Mouse (Mus musculus) heart, embryonic 11.5 days (tissue): Measurements from ENCODE around the gene Rasl2-9. TPM values are rescaled to one million over a fixed set of nuclear protein-coding genes. Genes with fewer than 3 reads are reported as not detected.
"Not testable (repeated sequence)": the region's sequence is repeated elsewhere in the genome, so short reads cannot be mapped to it uniquely, and the experiment has no call there.

Experiments
- ATAC-seq: fragments of 200-750 bp; cut with Nextera tagmentation; replicated peaks from 2 replicates; pipeline ENCODE4 v1.8.0; 2017; ENCODE audit warnings: moderate library complexity; ENCODE audit not compliant: insufficient number of reproducible peaks, low FRiP score, low TSS enrichment
- H3K27ac ChIP-seq: fragments of 300-500 bp; sonication (generic); 2 replicates; pipeline ENCODE4 v1.5.1; 2014; ENCODE audit warnings: mild to moderate bottlenecking, low read depth, low read length
- H3K27me3 ChIP-seq: fragments of 300-500 bp; sonication (generic); 2 replicates; pipeline ENCODE4 v1.6.1; 2014; ENCODE audit warnings: mild to moderate bottlenecking, low read length, mixed read lengths; ENCODE audit not compliant: control insufficient read depth, insufficient read depth
- H3K36me3 ChIP-seq: fragments of 300-500 bp; sonication (generic); 2 replicates; pipeline ENCODE4 v1.6.1; 2014; ENCODE audit warnings: mild to moderate bottlenecking, low read length, moderate library complexity, mixed read lengths; ENCODE audit not compliant: control insufficient read depth, insufficient read depth
- H3K4me1 ChIP-seq: fragments of 300-500 bp; sonication (generic); 2 replicates; pipeline ENCODE4 v1.6.1; 2014; ENCODE audit warnings: low read length; ENCODE audit not compliant: control insufficient read depth, insufficient read depth
- H3K4me2 ChIP-seq: fragments of 300-500 bp; sonication (generic); 2 replicates; pipeline ENCODE4 v1.6.1; 2014; ENCODE audit warnings: mild to moderate bottlenecking, moderate library complexity
- H3K4me3 ChIP-seq: fragments of 300-500 bp; sonication (generic); 2 replicates; pipeline ENCODE4 v1.5.1; 2014; ENCODE audit warnings: low read depth, low read length
- H3K9ac ChIP-seq: fragments of 300-500 bp; sonication (generic); 2 replicates; pipeline ENCODE4 v1.6.1; 2014; ENCODE audit warnings: mild to moderate bottlenecking, low read depth, low read length, moderate library complexity
- H3K9me3 ChIP-seq: fragments of 300-500 bp; sonication (generic); replicated peaks from 2 replicates; pipeline ENCODE4 v1.6.1; 2016; ENCODE audit warnings: low read length; ENCODE audit not compliant: control insufficient read depth
- WGBS: fragments of 180-500 bp; shearing (Covaris S2); extraction: QIAGEN DNeasy Blood & Tissue Kit; methylation state at CpG from one replicate; pipeline ENCODE4 v1.1.7; 2014; ENCODE audit not compliant: insufficient replicate concordance; 5-methylcytosine and 5-hydroxymethylcytosine counted together
- polyA plus RNA-seq: library from polyadenylated mRNA; unstranded; fragments of >200 nt; fragmentation: Nextera tagmentation; extraction: Ambion mirVana; gene quantifications from 2 replicates; pipeline ENCODE4 v1.2.1, GENCODE M21; 2014

The Rasl2-9 gene
- polyA plus RNA-seq, 1 experiment from 2014 or later = 1.8 TPM

DNA sequence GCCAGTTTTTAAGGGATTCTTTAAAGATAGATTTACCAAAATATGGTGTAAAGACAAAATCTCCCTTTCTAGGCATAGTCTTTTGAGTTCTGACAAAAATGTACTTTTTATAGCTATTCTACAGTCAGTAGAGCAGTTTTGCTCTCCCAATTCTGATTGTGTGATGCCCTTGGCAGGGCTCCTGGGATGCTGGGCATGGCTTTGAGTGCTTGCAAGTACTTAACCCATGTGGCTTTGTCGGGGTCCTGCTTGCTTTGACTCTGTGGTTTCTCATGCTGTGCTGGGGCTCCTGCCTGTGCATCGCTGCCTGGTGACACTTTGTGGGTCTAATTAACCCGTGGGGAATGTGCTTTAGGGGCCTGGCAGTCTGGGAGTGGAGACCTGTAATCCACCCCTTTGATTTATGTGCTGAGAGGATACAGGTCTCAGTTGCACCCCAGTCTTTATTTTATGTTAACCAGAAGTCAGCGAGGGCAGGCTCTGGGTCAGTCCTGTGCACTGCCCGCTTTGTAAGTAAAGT lies 38.8 kb downstream of the Rasl2-9 start:
- Histone ChIP-seq H3K27me3 (no peaks in the 10 kb centered on the region), H3K9me3 (no peaks in the 10 kb centered on the region), H3K4me1 (peaks cover 5% of the 10 kb centered on the region; the same call in 1 of the 2 replicates), H3K4me2 (no peak overlapping the region), H3K27ac (no peak overlapping the region), H3K4me3 (no peak overlapping the region), H3K36me3 (peaks cover 22% of the 10 kb centered on the region), H3K9ac (no peak overlapping the region)
- ATAC-seq = no peak
- WGBS = 89% methylated on average over 5 of the region's 5 CpGs

DNA sequence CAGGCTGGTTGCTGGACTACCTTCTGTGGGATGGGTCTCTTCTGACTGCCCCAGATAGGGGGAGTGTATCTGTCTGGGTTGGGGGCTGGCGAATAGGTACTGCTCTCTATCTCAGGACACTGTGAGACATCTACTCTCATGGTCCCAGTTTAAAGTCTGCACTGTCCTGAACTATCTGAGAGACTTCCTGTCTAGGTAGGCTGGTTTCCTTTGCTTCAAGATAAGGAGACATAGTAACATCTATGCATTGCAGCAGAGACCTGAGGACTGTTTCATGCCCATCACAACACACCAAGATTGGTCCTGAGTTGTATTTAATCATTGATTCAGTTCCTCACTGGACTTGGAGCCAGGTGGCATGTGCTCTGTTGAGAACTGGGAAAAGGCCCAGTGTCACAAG lies 40.2 kb downstream of the Rasl2-9 start:
- Histone ChIP-seq H3K27me3 (no peaks in the 10 kb centered on the region), H3K36me3 (peaks cover 18% of the 10 kb centered on the region; the same call in 1 of the 2 replicates), H3K4me2 (no peak overlapping the region), H3K9me3 (no peaks in the 10 kb centered on the region), H3K27ac (no peak overlapping the region), H3K4me1 (peaks cover 15% of the 10 kb centered on the region), H3K4me3 (no peak overlapping the region), H3K9ac (no peak overlapping the region)
- WGBS = 68% methylated on average over 1 of the region's 1 CpGs
- no peak for ATAC-seq

DNA sequence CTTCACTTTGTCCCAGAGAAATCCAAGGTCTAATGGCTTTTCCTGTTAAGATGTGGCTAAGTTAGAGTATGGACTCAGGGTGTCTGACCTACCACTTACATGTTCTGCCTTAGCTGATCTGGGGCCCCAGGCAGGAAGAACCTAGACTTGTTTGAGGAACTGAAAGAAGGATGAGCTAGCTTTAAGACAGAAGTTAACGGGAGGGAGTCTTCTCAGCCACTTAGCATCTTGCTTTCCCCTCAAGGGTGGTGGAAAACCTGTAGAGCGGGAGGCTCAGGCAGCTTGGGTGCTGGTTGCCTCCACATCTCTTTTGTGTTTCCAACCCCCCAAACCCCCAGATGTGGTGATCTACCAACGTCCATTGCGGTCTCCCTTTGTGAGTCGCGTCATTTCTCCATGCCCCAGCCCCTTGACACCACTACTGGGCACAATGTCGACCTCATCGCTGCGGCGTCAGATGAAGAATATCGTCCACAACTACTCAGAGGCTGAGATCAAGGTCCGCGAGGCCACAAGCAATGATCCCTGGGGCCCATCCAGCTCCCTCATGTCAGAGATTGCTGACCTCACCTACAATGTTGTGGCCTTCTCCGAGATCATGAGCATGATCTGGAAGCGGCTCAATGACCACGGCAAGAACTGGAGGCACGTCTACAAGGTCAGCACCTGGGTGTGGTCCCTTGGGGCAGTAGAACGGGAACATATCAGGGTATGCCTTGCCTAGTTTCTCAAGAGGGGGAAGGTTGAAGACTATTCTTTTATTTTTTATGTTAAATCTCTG lies 42.2 kb downstream of the Rasl2-9 start:
- H3K36me3 ChIP-seq = peaks cover 13% of the 10 kb centered on the region; the same call in 1 of the 2 replicates
- no peak for ATAC-seq
- H3K4me2 ChIP-seq = no peak overlapping the region
- H3K9ac ChIP-seq = no peak overlapping the region
- H3K4me3 ChIP-seq = no peak overlapping the region
- WGBS = 92% methylated on average over 18 of the region's 18 CpGs
- H3K4me1 ChIP-seq = peaks cover 15% of the 10 kb centered on the region
- H3K27me3 ChIP-seq = no peaks in the 10 kb centered on the region
- H3K9me3 ChIP-seq = no peaks in the 10 kb centered on the region
- H3K27ac ChIP-seq = no peak overlapping the region

DNA sequence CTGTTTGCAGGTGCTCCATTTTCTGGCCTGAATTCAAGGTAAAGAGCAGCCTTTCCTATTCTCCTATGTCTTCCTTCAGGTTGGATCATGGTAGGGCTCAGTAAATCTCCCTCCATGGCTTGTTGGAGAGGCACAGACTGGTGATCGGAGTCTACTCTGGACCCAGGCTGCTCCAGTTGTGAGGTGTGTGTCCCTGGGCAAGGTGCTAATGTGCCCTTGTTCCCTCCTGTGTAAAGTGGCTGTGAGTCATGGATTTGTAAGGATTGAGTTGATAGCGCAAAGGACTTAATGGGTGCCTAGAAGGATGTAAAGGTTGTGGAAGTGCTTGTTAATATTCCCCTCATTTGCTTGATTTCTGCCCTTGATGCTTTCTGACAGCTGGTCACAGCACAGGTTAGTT lies 43.8 kb downstream of the Rasl2-9 start:
- 87% methylated on average over 2 of the region's 2 CpGs for WGBS
- peaks cover 15% of the 10 kb centered on the region for H3K4me1 ChIP-seq
- no peak overlapping the region for H3K9ac ChIP-seq
- peak overlapping the region; percentile 81; the same call in 1 of the 2 replicates for H3K4me3 ChIP-seq
- no peak for ATAC-seq
- peak overlapping the region; percentile 70 for H3K4me2 ChIP-seq
- H3K9me3 ChIP-seq = no peaks in the 10 kb centered on the region
- peaks cover 17% of the 10 kb centered on the region; the same call in 1 of the 2 replicates for H3K36me3 ChIP-seq
- no peak overlapping the region for H3K27ac ChIP-seq
- H3K27me3 ChIP-seq = no peaks in the 10 kb centered on the region

DNA sequence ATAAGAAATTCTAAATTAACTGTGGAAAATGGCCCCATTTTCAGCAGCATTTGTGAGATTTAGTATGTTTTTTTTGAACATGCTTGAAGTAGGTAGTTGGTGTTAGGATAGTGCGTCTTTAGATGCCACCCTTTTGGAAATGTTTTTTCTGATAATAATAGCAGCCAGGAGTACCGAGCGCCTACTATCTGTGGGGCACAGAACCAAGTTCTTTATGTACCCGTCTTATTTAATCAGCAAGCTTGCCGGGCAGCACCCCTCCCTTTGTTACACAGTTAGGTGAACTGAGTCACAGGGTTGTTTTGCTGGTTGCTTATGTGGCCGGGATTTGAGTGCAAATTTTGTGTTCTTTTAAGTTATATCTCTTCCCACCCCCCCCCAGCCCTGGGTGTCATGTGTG lies 44.5 kb downstream of the Rasl2-9 start:
- H3K4me3 ChIP-seq = peak overlapping the region; percentile 81
- no peaks in the 10 kb centered on the region for H3K27me3 ChIP-seq
- WGBS = 49% methylated on average over 6 of the region's 6 CpGs
- H3K9ac ChIP-seq = peak overlapping the region; percentile 91
- peaks cover 20% of the 10 kb centered on the region; the same call in 1 of the 2 replicates for H3K36me3 ChIP-seq
- peak overlapping the region; percentile 70 for H3K4me2 ChIP-seq
- H3K27ac ChIP-seq = peak overlapping the region; percentile 95
- H3K4me1 ChIP-seq = peaks cover 16% of the 10 kb centered on the region
- no peak for ATAC-seq
- no peaks in the 10 kb centered on the region for H3K9me3 ChIP-seq

DNA sequence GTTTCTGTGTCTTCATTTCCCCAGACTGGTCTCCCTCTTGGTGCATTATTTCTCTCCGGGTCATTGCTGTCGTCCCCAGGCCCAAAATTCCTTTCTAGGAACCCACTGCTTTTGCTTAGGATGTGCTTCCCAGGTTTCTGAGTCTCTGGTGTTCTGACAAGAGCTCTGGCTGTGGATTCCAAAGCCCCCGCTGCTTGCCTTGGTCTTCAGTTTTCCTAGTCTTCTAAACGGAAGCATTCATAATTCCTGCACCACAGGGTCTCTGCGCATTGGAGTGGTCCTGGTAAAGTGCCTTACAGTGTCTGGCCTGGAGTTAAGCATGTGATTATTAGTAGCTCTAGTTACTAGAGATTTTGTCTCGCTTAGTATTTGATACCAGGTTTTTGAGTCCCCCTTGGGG lies 44.9 kb downstream of the Rasl2-9 start:
- H3K9me3 ChIP-seq = no peaks in the 10 kb centered on the region
- H3K4me1 ChIP-seq = peaks cover 18% of the 10 kb centered on the region
- H3K27ac ChIP-seq = peak overlapping the region; percentile 95
- H3K4me2 ChIP-seq = peak overlapping the region; percentile 70
- 17% methylated on average over 6 of the region's 6 CpGs for WGBS
- H3K36me3 ChIP-seq = peaks cover 21% of the 10 kb centered on the region; the same call in 1 of the 2 replicates
- H3K4me3 ChIP-seq = peak overlapping the region; percentile 81
- H3K27me3 ChIP-seq = no peaks in the 10 kb centered on the region
- peak overlapping the region; percentile 91 for H3K9ac ChIP-seq
- no peak for ATAC-seq

DNA sequence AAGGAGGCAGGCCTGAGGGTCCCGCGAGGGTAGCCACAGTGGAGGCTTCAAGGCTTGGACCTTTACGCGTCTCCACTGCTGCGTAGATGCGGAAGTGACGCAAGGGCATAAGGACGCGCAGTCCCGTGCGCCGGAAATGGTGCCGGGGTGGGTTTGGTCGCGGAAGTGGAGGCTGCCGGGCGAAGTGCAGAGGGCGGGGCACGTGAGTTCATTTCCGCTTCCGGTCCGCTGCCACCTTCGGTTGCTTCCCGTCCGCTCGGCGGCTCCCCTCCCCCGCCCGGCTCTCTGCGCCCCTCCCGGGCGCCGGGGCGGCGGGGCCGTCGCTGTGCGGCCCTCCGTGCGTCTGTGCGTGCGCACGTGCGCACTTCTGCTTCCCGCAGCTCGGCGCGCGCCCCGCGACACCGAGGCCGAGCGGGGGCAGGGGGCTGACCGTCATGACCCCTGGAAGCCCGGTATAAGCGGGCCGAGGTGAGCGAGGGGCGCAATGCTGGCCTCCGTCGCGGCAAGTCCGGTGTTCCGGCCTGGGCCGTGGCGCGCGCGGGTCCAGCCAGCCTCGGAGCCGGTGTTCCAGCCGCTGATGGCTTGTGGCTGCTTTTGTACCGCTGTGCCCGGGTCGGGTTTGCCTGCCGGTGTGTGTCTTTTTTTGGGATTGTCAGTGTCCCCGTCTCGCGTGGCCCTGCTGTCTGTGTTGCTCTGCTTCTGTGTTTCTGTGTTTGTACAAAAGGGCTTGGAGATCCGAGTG lies 45.6 kb downstream of the Rasl2-9 start, which contains the start of gene Epn1:
Gene Epn1, plus strand, starts transcription at position 226 of the 742 bp plus-strand sequence.
- ATAC-seq = peak; percentile 95
- no peaks in the 10 kb centered on the region for H3K9me3 ChIP-seq
- H3K36me3 ChIP-seq = peaks cover 19% of the 10 kb centered on the region
- peak within 1 kb of the TSS; percentile 95 for H3K27ac ChIP-seq
- H3K4me2 ChIP-seq = peak within 1 kb of the TSS; percentile 70
- H3K27me3 ChIP-seq = no peaks in the 10 kb centered on the region
- peak within 1 kb of the TSS; percentile 91 for H3K9ac ChIP-seq
- WGBS = under 1% methylated on average over 81 of the region's 81 CpGs
- peak within 1 kb of the TSS; percentile 81 for H3K4me3 ChIP-seq
- peaks cover 15% of the 10 kb centered on the region for H3K4me1 ChIP-seq

DNA sequence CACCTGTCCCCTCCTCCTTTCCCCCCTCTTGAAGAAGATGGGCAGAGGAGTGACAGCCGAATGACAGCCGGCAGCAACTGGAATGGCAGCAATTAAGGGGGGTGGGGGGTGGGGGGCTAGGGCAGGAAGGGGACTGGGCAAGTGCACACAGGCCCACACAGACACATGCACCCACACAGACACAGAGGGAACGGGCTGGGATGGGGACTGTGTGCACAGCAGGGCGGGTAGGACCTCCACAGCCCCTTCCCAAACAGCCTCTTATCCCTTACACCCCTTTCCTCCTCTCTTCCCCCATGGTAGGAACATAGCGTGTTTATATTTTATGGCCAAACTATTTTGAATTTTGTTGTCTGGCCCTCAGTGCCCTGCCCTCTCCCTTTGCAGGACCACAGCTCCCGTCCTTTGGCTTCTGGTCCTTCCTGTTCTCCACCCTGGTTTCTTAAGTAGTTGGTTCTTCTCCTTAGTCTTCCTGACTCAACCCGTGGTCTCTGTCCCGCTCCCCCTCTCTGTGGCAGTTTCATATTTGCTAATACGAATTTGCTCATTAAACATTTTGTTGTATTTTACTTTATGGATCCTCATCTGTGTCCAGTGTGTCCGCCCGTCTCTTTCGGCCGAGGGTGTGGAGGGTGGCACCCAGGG lies 46.3 kb downstream of the Rasl2-9 start:
- Histone ChIP-seq H3K27ac (peak overlapping the region; percentile 95), H3K4me2 (peak overlapping the region; percentile 70), H3K4me1 (peaks cover 15% of the 10 kb centered on the region), H3K4me3 (peak overlapping the region; percentile 81), H3K36me3 (peaks cover 21% of the 10 kb centered on the region), H3K9ac (peak overlapping the region; percentile 91; the same call in 1 of the 2 replicates)
- not testable (repeated sequence) for H3K27me3 ChIP-seq, H3K9me3 ChIP-seq
- WGBS = 50% methylated on average over 9 of the region's 13 CpGs
- ATAC-seq = 0 out of 2 replicates have a peak, but pooled peaks have one; percentile 7
